Mouse (Mus musculus) testis, adult 2 months (tissue): ENCODE data around the gene Rbm24. TPM values are rescaled to one million over a fixed set of nuclear protein-coding genes. Genes with fewer than 3 reads are reported as not detected.

Source experiments
- H3K27ac ChIP-seq: fragments of 200-500 bp; 2 replicates; pipeline ENCODE4 v1.5.1; 2012; ENCODE audit warnings: low read depth, low read length; ENCODE audit not compliant: control insufficient read depth, insufficient read depth
- H3K27me3 ChIP-seq: fragments of 200-500 bp; 2 replicates; pipeline ENCODE4 v1.6.1; 2012; ENCODE audit warnings: mild to moderate bottlenecking, low read length, moderate library complexity; ENCODE audit not compliant: control insufficient read depth, insufficient read depth
- H3K36me3 ChIP-seq: fragments of 200-500 bp; 2 replicates; pipeline ENCODE4 v1.6.1; 2012; ENCODE audit warnings: mild to moderate bottlenecking, low read length; ENCODE audit not compliant: control insufficient read depth, insufficient read depth
- H3K4me1 ChIP-seq: fragments of 200-500 bp; 2 replicates; pipeline ENCODE4 v1.6.1; 2012; ENCODE audit warnings: low read length; ENCODE audit not compliant: control insufficient read depth, insufficient read depth
- H3K4me3 ChIP-seq: fragments of 200-500 bp; 2 replicates; pipeline ENCODE4 v1.5.1; 2012; ENCODE audit warnings: low read depth, mild to moderate bottlenecking, low read length, moderate library complexity, mixed read lengths; ENCODE audit not compliant: control insufficient read depth
- CTCF ChIP-seq: fragments of 200-500 bp; IDR thresholded peaks from 2 replicates; pipeline ENCODE4 v1.5.1; 2012; ENCODE audit warnings: low read depth, mild to moderate bottlenecking, inconsistent platforms, low read length, moderate library complexity; ENCODE audit not compliant: control insufficient read depth, insufficient read depth, insufficient replicate concordance
- POLR2A ChIP-seq: fragments of 200-500 bp; IDR thresholded peaks from 2 replicates; pipeline ENCODE4 v1.6.1; 2012; ENCODE audit warnings: low read depth, mild to moderate bottlenecking, inconsistent platforms, low read length, moderate library complexity; ENCODE audit not compliant: control insufficient read depth
- polyA plus RNA-seq: library from polyadenylated mRNA; depleted of rRNA; stranded (reverse); fragments of >200 nt; gene quantifications from 2 replicates; pipeline ENCODE4 v1.2.3, GENCODE M21; 2012

Rbm24 gene
- polyA plus RNA-seq, 1 experiment = 0.52 TPM

DNA sequence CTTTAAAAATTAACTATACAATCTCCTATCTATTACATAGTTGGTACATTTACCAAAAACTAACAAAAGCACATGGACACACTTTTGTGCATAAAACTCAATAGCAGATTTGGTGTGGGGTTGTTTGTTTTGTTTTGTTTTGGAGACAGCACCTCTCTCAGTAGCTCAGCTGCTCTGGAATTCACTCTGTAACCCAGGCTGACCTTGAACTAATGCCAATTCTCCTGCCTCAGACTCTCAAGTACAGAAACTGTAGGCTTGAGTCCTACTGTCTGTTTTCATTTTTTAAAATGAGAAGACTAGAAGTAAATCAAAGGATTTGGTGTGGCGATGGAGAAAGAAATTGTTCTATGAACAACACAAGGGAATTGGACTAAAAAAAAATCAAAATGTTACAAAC lies 11.1 kb upstream of the Rbm24 start:
- TF ChIP-seq CTCF = no peak
- TF ChIP-seq POLR2A = no peak
- Histone ChIP-seq H3K4me3 (no peak overlapping the region), H3K36me3 (no peaks in the 10 kb centered on the region), H3K27me3 (no peaks in the 10 kb centered on the region), H3K27ac (no peak overlapping the region), H3K4me1 (no peaks in the 10 kb centered on the region)

DNA sequence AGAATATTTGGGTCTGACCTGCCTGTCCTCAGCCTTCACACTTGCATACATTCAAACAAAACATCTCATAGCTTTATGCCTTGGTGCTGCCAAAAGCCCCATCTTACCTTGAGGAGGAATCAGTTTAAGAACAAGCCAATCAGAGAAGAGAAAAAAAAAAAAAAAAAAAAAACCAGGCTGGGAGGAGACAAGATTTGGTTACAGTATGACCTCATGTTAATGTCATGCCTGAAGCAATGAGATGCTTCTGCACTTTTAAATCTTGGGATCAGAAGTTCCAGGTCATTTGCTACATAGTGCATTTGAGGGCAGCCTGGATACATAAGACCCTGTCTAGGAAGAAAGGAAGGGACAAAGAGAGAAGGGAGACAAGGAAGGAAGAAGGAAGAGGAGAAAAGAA lies 6.0 kb upstream of the Rbm24 start:
- H3K36me3 ChIP-seq = no peaks in the 10 kb centered on the region
- TF ChIP-seq POLR2A = no peak
- TF ChIP-seq CTCF = no peak
- H3K4me3 ChIP-seq = no peak overlapping the region

DNA sequence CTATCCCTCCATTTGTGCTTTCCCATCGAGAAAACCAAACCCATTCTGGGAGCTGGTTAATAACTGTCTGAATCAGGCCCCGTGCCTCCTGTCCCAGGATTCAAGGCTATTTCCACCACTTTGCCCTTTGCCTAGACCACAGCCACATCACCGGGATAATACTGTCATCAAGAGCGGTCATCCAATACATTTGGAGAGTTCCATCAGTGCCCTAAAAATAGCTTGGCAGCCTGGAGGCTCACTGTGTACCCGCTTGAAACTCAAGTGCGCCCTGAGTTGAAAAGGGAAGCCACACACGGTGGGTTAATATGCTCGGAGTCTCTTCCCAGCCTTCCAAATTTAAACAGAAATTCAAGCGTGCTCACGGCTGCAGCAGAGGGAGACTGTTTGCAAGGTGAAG lies 4.6 kb upstream of the Rbm24 start:
- TF ChIP-seq POLR2A (no peak), CTCF (no peak)
- Histone ChIP-seq H3K27ac (no peak overlapping the region), H3K36me3 (no peaks in the 10 kb centered on the region), H3K4me3 (no peak overlapping the region), H3K27me3 (no peaks in the 10 kb centered on the region; the same call in 1 of the 2 replicates), H3K4me1 (peaks cover 7% of the 10 kb centered on the region)

More for the DNA sequence above, 6.0 kb upstream of the Rbm24 start:
- Histone ChIP-seq H3K4me1 (no peaks in the 10 kb centered on the region), H3K27me3 (no peaks in the 10 kb centered on the region), H3K27ac (no peak overlapping the region)

DNA sequence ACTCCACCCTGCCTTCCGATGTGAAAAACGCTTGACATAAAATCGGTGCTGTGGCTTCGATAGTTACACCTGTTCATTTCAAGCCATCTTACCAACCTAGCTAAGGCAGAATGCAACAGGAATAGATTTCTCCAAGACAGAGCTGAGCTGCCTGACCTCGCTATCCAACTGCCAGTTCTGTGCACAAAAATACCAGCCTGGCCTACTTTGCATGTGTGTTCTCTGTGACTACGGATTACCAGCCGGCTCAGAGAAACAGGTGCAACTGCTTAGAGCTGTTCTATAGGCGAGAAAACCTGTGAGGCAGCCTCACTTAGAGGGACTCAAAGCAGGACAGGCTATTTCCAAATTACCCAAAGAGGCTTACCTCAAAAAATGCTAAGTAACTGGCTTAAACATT lies 4.2 kb upstream of the Rbm24 start:
- Histone ChIP-seq H3K4me3 (no peak overlapping the region), H3K36me3 (no peaks in the 10 kb centered on the region), H3K27ac (no peak overlapping the region), H3K4me1 (peaks cover 9% of the 10 kb centered on the region), H3K27me3 (peaks cover 1% of the 10 kb centered on the region; the same call in 1 of the 2 replicates)
- TF ChIP-seq CTCF = no peak
- no peak for TF ChIP-seq POLR2A

DNA sequence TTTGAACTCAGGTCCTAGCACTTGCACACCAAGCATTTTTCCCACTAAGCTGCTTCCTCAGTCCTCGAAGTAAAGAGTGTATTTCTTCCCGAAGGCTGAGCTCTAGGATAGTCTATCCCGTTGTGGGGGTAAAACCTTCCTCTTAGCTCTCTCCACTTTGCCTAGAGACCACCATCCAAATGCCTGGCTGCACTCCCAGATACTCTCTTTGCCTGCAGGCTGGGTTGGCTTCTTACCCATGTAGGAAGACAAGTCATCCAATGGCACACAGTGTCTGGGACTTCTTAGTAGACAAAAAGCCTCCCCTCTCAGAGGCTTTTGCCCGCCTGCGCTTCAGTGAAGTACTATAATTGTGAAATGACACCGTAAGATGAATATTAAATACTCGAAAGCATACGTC lies 2.2 kb upstream of the Rbm24 start:
- Histone ChIP-seq H3K27me3 (peaks cover 3% of the 10 kb centered on the region; the same call in 1 of the 2 replicates), H3K27ac (no peak overlapping the region), H3K36me3 (no peaks in the 10 kb centered on the region), H3K4me1 (peaks cover 13% of the 10 kb centered on the region), H3K4me3 (no peak overlapping the region)
- TF ChIP-seq POLR2A (no peak), CTCF (no peak)

DNA sequence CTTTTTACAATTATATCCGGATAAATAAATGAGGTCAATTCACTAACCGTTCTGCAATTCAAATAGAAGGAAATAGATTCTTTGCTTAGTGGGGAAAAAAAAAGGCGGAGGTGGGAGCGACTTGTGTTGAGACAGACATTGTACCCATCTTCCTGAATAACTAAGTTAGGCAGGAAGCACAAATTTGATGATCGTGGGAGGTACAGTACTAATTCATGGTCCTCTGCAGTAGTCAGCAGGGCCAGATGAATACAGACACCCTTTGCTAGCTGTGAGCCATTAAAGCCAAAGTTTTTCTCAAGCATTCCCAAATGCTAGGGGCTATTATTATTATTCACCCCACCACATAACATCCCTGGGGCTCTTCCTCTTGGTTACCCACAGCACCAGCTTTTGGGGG lies 640 bp upstream of the Rbm24 start:
- peaks cover 13% of the 10 kb centered on the region for H3K4me1 ChIP-seq
- no peak for TF ChIP-seq CTCF
- no peak for TF ChIP-seq POLR2A

DNA sequence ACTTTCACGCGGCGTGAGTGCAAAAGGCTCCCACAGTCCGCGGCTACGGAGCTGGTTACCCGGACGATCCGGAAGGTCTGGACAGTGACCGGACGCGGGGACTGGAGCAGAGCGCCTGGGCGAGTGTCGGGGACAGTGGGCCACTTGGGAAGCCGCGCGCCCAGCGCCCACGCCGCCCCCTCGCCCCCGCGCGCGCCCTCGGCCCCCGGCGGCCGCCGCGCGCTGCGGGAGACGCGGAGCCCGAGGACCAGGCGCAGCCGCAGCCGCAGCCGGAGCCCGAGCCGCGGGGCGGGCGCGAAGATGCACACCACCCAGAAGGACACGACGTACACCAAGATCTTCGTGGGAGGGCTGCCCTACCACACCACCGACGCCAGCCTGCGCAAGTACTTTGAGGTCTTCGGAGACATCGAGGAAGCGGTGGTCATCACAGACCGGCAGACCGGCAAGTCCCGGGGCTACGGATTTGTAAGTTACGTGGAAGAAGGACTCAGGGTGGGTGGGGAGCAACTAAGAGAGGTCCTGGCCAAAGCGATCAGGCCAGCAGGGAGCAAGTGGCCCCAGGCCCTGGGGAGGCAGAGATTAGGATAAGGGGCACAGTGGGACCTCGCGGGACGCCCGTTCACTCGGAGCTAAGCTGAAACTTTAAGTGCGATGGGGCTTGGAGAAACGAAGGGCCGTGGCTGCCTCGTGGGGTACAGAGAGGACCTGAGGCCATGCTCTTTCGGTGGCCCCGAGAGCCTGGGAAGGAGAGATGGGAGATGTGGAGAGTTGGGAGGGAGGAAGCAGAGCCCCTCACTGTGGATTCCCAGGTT lies 704 bp downstream of the Rbm24 start:
- H3K36me3 ChIP-seq = no peaks in the 10 kb centered on the region
- H3K4me1 ChIP-seq = peaks cover 13% of the 10 kb centered on the region
- peaks cover 3% of the 10 kb centered on the region; the same call in 1 of the 2 replicates for H3K27me3 ChIP-seq
- no peak overlapping the region for H3K27ac ChIP-seq
- H3K4me3 ChIP-seq = peak overlapping the region; percentile 72
- TF ChIP-seq CTCF = no peak
- TF ChIP-seq POLR2A = no peak

More for the DNA sequence above, 640 bp upstream of the Rbm24 start:
- Histone ChIP-seq H3K27me3 (peaks cover 3% of the 10 kb centered on the region; the same call in 1 of the 2 replicates), H3K4me3 (no peak overlapping the region), H3K36me3 (no peaks in the 10 kb centered on the region), H3K27ac (no peak overlapping the region)
